Mouse (Mus musculus): ENCODE results near the gene Banf1.

DNA sequence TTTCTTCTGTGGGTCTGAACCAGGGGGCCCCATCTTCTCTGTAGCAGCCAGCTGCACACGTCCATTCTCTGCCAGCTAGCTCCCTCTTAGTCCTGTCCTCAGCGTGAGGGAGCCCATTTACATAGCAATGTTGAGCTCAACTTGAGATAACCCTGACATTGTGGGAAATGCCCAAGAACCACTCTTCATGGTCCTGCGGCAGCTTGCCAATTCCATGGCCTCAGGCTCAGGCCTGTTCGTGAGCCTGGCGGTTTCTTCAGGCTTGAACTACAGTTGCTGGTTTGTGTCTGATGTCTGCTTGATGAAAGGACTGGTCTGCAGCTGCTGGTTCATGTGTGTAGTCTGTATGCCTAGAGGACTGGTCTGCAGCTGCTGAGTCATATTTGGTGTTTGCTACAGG is 32.2 kb downstream of the Banf1 start:
- no peak for TF ChIP-seq CTCF (IDR thresholded peaks at IDR 0.05; ENCODE audit: control insufficient read depth, insufficient read depth, insufficient read length)
- TF ChIP-seq USF1 (IDR thresholded peaks at IDR 0.05; ENCODE audit: low read depth), result no peak
- no peak for TF ChIP-seq CEBPB (IDR thresholded peaks at IDR 0.05; ENCODE audit: low read depth)
- TF ChIP-seq MAX (IDR thresholded peaks at IDR 0.05), result no peak
